Mouse (Mus musculus): Measurements from ENCODE around the gene Nags. TPM values are rescaled to one million over a fixed set of nuclear protein-coding genes. Genes with fewer than 3 reads are reported as not detected.
A peak's percentile ranks its signal among the peaks of the same experiment; 100 is the strongest.
"Not testable (repeated sequence)": the region's sequence is repeated elsewhere in the genome, so short reads cannot be mapped to it uniquely, and the experiment has no call there.

The Nags gene
- polyA plus RNA-seq, 2 experiments, result 0.06 TPM; not detected in 1

DNA sequence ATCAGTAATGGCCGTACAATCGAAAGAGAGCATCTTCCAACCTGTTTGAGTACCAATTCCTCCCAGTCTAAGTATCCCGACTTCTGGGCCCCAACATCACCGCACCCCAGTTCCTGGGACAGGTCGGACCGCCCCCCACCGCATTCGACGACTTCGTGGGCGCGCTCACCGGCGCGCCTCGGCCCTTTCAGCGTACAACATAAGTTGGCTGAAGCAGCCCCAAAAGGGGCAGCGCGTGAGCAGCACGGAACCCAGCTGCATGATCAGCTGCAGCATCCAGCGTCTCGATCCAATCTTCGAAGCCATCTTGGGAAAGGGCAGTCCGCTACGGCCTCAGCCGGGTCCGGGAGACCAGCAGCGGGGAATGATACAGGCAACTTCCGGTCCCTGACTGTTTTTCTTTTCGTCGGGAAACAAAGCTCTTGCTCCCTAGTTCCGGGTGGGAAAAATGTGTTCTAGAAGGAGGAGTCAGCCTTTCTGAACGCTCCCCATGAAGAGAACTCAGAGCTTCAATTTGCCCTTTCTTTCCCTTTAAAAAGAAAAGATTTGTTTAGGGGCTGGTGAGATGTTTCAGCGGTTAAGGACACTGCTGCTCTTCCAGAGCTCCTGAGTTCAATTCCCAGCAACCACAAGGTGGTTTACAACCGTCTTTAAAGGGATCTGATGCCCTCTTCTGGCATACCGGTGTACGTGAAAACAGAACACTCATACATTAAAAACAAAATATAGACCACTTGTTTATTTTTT is 10.9 kb downstream of the Nags start, which contains the start of gene Tmem101:
Gene Tmem101, minus strand, starts transcription at position 366 of the 747 bp plus-strand sequence.
- no peaks in the 10 kb centered on the region for H3K27me3 ChIP-seq (ENCODE audit: control insufficient read depth, insufficient read depth, low read length)
- H3K4me1 ChIP-seq (ENCODE audit: control insufficient read depth, insufficient read depth, low read length), result peaks cover 5% of the 10 kb centered on the region; the same call in 1 of the 2 replicates
- H3K27ac ChIP-seq (replicated peaks; ENCODE audit: low read depth, low read length), result peak within 1 kb of the TSS; percentile 67; the same call in 1 of the 2 replicates
- H3K4me3 ChIP-seq (replicated peaks; ENCODE audit: low read length), result peak within 1 kb of the TSS; percentile 72
- peak within 1 kb of the TSS; percentile 84 for H3K4me2 ChIP-seq (replicated peaks; ENCODE audit: low read depth, low read length, severe bottlenecking)
- peak; percentile 87 for ATAC-seq (ENCODE audit: low FRiP score, low read depth)
- peak; percentile 92 for DNase-seq (ENCODE audit: low spot score)
- TF ChIP-seq POLR2A (IDR thresholded peaks at IDR 0.05; ENCODE audit: borderline replicate concordance, extremely low read depth, insufficient read depth, insufficient read length), result peak; percentile 38; the same call in 1 of the 2 replicates
- WGBS, result under 1% methylated on average over 37 of the region's 37 CpGs
- peaks cover 29% of the 10 kb centered on the region for H3K36me3 ChIP-seq (ENCODE audit: control insufficient read depth, insufficient read depth, low read length)
- H3K9ac ChIP-seq (ENCODE audit: low read depth, low read length, severe bottlenecking), result peak within 1 kb of the TSS; percentile 70
- H3K9me3 ChIP-seq (ENCODE audit: control insufficient read depth, low read length), result no peaks in the 10 kb centered on the region

- Histone ChIP-seq H3K36me3 (ENCODE audit: control insufficient read depth, insufficient read depth, low read length) (peaks cover 34% of the 10 kb centered on the region), H3K4me1 (ENCODE audit: control insufficient read depth, insufficient read depth, low read length) (peaks cover 5% of the 10 kb centered on the region; the same call in 1 of the 2 replicates), H3K4me2 (replicated peaks; ENCODE audit: low read depth, low read length, severe bottlenecking) (no peak overlapping the region), H3K4me3 (replicated peaks; ENCODE audit: low read length) (peak overlapping the region; percentile 72), H3K9me3 (ENCODE audit: control insufficient read depth, low read length) (no peaks in the 10 kb centered on the region), H3K9ac (ENCODE audit: low read depth, low read length, severe bottlenecking) (no peak overlapping the region), H3K27ac (replicated peaks; ENCODE audit: low read depth, low read length) (no peak overlapping the region), H3K27me3 (ENCODE audit: control insufficient read depth, insufficient read depth, low read length) (no peaks in the 10 kb centered on the region)
- no peak for DNase-seq (ENCODE audit: low spot score)
- ATAC-seq (ENCODE audit: low FRiP score, low read depth), result no peak
- TF ChIP-seq POLR2A (IDR thresholded peaks at IDR 0.05; ENCODE audit: borderline replicate concordance, extremely low read depth, insufficient read depth, insufficient read length), result no peak
- 2% methylated on average over 1 of the region's 1 CpGs for WGBS
Observed at GRCm38 (mm10) chr11:102156786-102157089, 11.4 kb downstream of the Nags start.

GRCm38 (mm10) chr11:102158024-102158423 is 12.7 kb downstream of the Nags start:
- WGBS, result 69% methylated on average over 2 of the region's 2 CpGs
- H3K27ac ChIP-seq (replicated peaks; ENCODE audit: low read depth, low read length); H3K27me3 ChIP-seq (ENCODE audit: control insufficient read depth, insufficient read depth, low read length); H3K9me3 ChIP-seq (ENCODE audit: control insufficient read depth, low read length); ATAC-seq (ENCODE audit: low FRiP score, low read depth); DNase-seq (ENCODE audit: low spot score); H3K4me3 ChIP-seq (replicated peaks; ENCODE audit: low read length); H3K4me1 ChIP-seq (ENCODE audit: control insufficient read depth, insufficient read depth, low read length); H3K9ac ChIP-seq (ENCODE audit: low read depth, low read length, severe bottlenecking); H3K4me2 ChIP-seq (replicated peaks; ENCODE audit: low read depth, low read length, severe bottlenecking): not testable (repeated sequence)
- H3K36me3 ChIP-seq (ENCODE audit: control insufficient read depth, insufficient read depth, low read length), result peaks cover 35% of the 10 kb centered on the region

DNA sequence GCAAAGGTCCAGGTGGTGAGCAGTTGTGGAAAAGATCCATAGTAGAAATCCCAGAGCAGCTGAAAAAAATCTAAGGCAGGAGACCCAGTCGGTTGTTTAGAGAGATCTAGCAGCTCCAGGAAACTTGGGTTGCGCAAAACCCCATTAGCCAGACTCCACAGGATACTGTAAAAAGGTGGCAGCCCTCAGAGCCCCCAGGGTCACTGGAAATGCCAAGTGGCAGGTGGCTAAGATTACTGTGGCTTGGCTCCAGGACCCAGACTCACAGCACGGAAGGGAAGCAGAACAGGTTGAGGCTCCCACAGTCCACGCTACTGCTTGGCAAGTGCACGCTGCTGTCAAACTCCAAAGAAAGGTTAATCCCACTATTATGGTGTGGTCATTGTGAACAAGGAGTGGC is 14.5 kb downstream of the Nags start:
- 77% methylated on average over 5 of the region's 5 CpGs for WGBS
- DNase-seq (ENCODE audit: low spot score), result no peak
- peaks cover 37% of the 10 kb centered on the region for H3K36me3 ChIP-seq (ENCODE audit: control insufficient read depth, insufficient read depth, low read length)
- H3K27ac ChIP-seq (replicated peaks; ENCODE audit: low read depth, low read length), result no peak overlapping the region
- H3K4me2 ChIP-seq (replicated peaks; ENCODE audit: low read depth, low read length, severe bottlenecking), result no peak overlapping the region
- TF ChIP-seq POLR2A (IDR thresholded peaks at IDR 0.05; ENCODE audit: borderline replicate concordance, extremely low read depth, insufficient read depth, insufficient read length), result no peak
- H3K4me1 ChIP-seq (ENCODE audit: control insufficient read depth, insufficient read depth, low read length), result peaks cover 5% of the 10 kb centered on the region; the same call in 1 of the 2 replicates
- ATAC-seq (ENCODE audit: low FRiP score, low read depth), result no peak
- no peaks in the 10 kb centered on the region for H3K27me3 ChIP-seq (ENCODE audit: control insufficient read depth, insufficient read depth, low read length)
- no peak overlapping the region for H3K4me3 ChIP-seq (replicated peaks; ENCODE audit: low read length)
- no peaks in the 10 kb centered on the region for H3K9me3 ChIP-seq (ENCODE audit: control insufficient read depth, low read length)
- no peak overlapping the region for H3K9ac ChIP-seq (ENCODE audit: low read depth, low read length, severe bottlenecking)

- Histone ChIP-seq H3K9ac (ENCODE audit: low read depth, low read length, severe bottlenecking) (no peak overlapping the region), H3K27ac (replicated peaks; ENCODE audit: low read depth, low read length) (no peak overlapping the region), H3K36me3 (ENCODE audit: control insufficient read depth, insufficient read depth, low read length) (peaks cover 80% of the 10 kb centered on the region), H3K4me1 (ENCODE audit: control insufficient read depth, insufficient read depth, low read length) (no peaks in the 10 kb centered on the region; the same call in 1 of the 2 replicates), H3K4me2 (replicated peaks; ENCODE audit: low read depth, low read length, severe bottlenecking) (no peak overlapping the region), H3K9me3 (ENCODE audit: control insufficient read depth, low read length) (no peaks in the 10 kb centered on the region), H3K27me3 (ENCODE audit: control insufficient read depth, insufficient read depth, low read length) (no peaks in the 10 kb centered on the region), H3K4me3 (replicated peaks; ENCODE audit: low read length) (no peak overlapping the region)
- WGBS, result 28% methylated on average over 6 of the region's 6 CpGs
- ATAC-seq (ENCODE audit: low FRiP score, low read depth) (peak; percentile 58; the same call in 1 of the 2 replicates), DNase-seq (ENCODE audit: low spot score) (no peak)
- TF ChIP-seq POLR2A (IDR thresholded peaks at IDR 0.05; ENCODE audit: borderline replicate concordance, extremely low read depth, insufficient read depth, insufficient read length), result no peak
Observed at GRCm38 (mm10) chr11:102165971-102166722, 20.8 kb downstream of the Nags start.
